14 mouse cellular contexts compared by ENCODE assay signal in genomic region chr13:103504987-103505386, GRCm38 (mm10).
"Had no signal": no experiment of that assay in that cellular context is flagged by ENCODE, and none has a peak within 500 bp of the region (broad histone marks: within the 10 kb centered on the region; RNA-seq: fewer than 3 reads in every experiment).

No protein-coding gene starts in this region.

- H3K4me2 ChIP-seq: intestine, embryonic 15.5 days; kidney, embryonic 15.5 days; limb, embryonic 15.5 days; liver, embryonic 15.5 days; lung, embryonic 14.5 days; midbrain, embryonic 12.5 days had no signal

- H3K27ac ChIP-seq: intestine, embryonic 15.5 days; kidney, embryonic 15.5 days; limb, embryonic 15.5 days; liver, embryonic 15.5 days; midbrain, embryonic 12.5 days; stomach, postnatal 0 days had no signal

- H3K4me1 ChIP-seq: intestine, embryonic 15.5 days; kidney, embryonic 15.5 days; limb, embryonic 15.5 days; liver, embryonic 15.5 days; midbrain, embryonic 12.5 days had no signal

- ATAC-seq: intestine, embryonic 15.5 days had no signal

- H3K9ac ChIP-seq: intestine, embryonic 15.5 days; kidney, embryonic 15.5 days; limb, embryonic 15.5 days; liver, embryonic 15.5 days; lung, embryonic 14.5 days; midbrain, embryonic 12.5 days had no signal

- H3K9me3 ChIP-seq: intestine, embryonic 15.5 days; kidney, embryonic 15.5 days; limb, embryonic 15.5 days; liver, embryonic 15.5 days; midbrain, embryonic 12.5 days had no signal

- H3K36me3 ChIP-seq: intestine, embryonic 15.5 days; kidney, embryonic 15.5 days; limb, embryonic 15.5 days; liver, embryonic 15.5 days; midbrain, embryonic 12.5 days had no signal

- DNase-seq: kidney, adult 2 months; kidney, postnatal 14 days; left cerebral cortex, postnatal 4 days; lung, embryonic 14.5 days; lung, postnatal 10 days; lung, postnatal 4 days; right cerebral cortex, postnatal 25 days; thymus, postnatal 4 days had no signal

- H3K4me3 ChIP-seq: intestine, embryonic 15.5 days; kidney, embryonic 15.5 days; limb, embryonic 15.5 days; liver, embryonic 15.5 days; midbrain, embryonic 12.5 days had no signal

- H3K27me3 ChIP-seq: intestine, embryonic 15.5 days; kidney, embryonic 15.5 days; limb, embryonic 15.5 days; liver, embryonic 15.5 days; midbrain, embryonic 12.5 days had no signal
